Mouse (Mus musculus) stomach, embryonic 15.5 days (tissue): Measurements from ENCODE around the gene Tyk2. TPM values are rescaled to one million over a fixed set of nuclear protein-coding genes. Genes with fewer than 3 reads are reported as not detected.

Experiments
- ATAC-seq: fragments of 200-750 bp; cut with Nextera tagmentation; 2 replicates; pipeline ENCODE4 v1.8.0; 2017; ENCODE audit warnings: low read depth, moderate number of reproducible peaks, moderate TSS enrichment; ENCODE audit not compliant: insufficient read depth, low FRiP score
- H3K27ac ChIP-seq: fragments of 300-500 bp; sonication (generic); 2 replicates; pipeline ENCODE4 v1.5.1; 2015; ENCODE audit warnings: mild to moderate bottlenecking, inconsistent platforms
- H3K27me3 ChIP-seq: fragments of 300-500 bp; sonication (generic); replicated peaks from 2 replicates; pipeline ENCODE4 v1.6.1; 2015; ENCODE audit warnings: inconsistent platforms
- H3K36me3 ChIP-seq: fragments of 300-500 bp; sonication (generic); 2 replicates; pipeline ENCODE4 v1.6.1; 2015; ENCODE audit warnings: inconsistent platforms
- H3K4me1 ChIP-seq: fragments of 300-500 bp; sonication (generic); 2 replicates; pipeline ENCODE4 v1.6.1; 2015; ENCODE audit warnings: inconsistent platforms
- H3K4me2 ChIP-seq: fragments of 300-500 bp; sonication (generic); 2 replicates; pipeline ENCODE4 v1.6.1; 2015; ENCODE audit warnings: mild to moderate bottlenecking, inconsistent platforms
- H3K4me3 ChIP-seq: fragments of 300-500 bp; sonication (generic); replicated peaks from 2 replicates; pipeline ENCODE4 v1.5.1; 2015; ENCODE audit warnings: inconsistent platforms
- H3K9ac ChIP-seq: fragments of 300-500 bp; sonication (generic); 2 replicates; pipeline ENCODE4 v1.6.1; 2015; ENCODE audit warnings: inconsistent platforms
- H3K9me3 ChIP-seq: fragments of 300-500 bp; sonication (generic); 2 replicates; pipeline ENCODE4 v1.6.1; 2016; ENCODE audit warnings: inconsistent platforms
- WGBS: fragments of 180-500 bp; shearing (Covaris S2); methylation state at CpG from one replicate; pipeline ENCODE4 v1.1.7; 2015; 5-methylcytosine and 5-hydroxymethylcytosine counted together
- polyA plus RNA-seq: library from polyadenylated mRNA; unstranded; fragments of >200 nt; fragmentation: Nextera tagmentation; extraction: Ambion mirVana; gene quantifications from 2 replicates; pipeline ENCODE4 v1.2.1, GENCODE M21; 2015

The Tyk2 gene
- polyA plus RNA-seq, result 13.6 and 15.8 TPM in 2 replicates

GRCm38 (mm10) chr9:21131059-21131956, at the start of gene Tyk2:
TSS of gene Tyk2 (minus strand) at chr9:21131243.
- peak within 1 kb of the TSS; percentile 70 for H3K4me3 ChIP-seq
- no peaks in the 10 kb centered on the region for H3K27me3 ChIP-seq
- 5% methylated on average over 37 of the region's 37 CpGs for WGBS
- peaks cover 3% of the 10 kb centered on the region; the same call in 1 of the 2 replicates for H3K4me1 ChIP-seq
- peak within 1 kb of the TSS; percentile 52 for H3K27ac ChIP-seq
- peak within 1 kb of the TSS; percentile 63; the same call in 1 of the 2 replicates for H3K9ac ChIP-seq
- peak within 1 kb of the TSS; percentile 65 for H3K4me2 ChIP-seq
- H3K9me3 ChIP-seq, result no peaks in the 10 kb centered on the region
- 0 out of 2 replicates have a peak, but pooled peaks cover 9% of the 10 kb centered on the region for H3K36me3 ChIP-seq
- ATAC-seq, result peak; percentile 97

GRCm38 (mm10) chr9:21180841-21181240, 49.8 kb upstream of the Tyk2 start:
- H3K27ac ChIP-seq, result no peak overlapping the region
- H3K4me2 ChIP-seq, result no peak overlapping the region
- H3K4me3 ChIP-seq, result no peak overlapping the region
- no peak for ATAC-seq
- no peak overlapping the region for H3K9ac ChIP-seq
- no peaks in the 10 kb centered on the region for H3K36me3 ChIP-seq
- H3K9me3 ChIP-seq, result no peaks in the 10 kb centered on the region
- no peaks in the 10 kb centered on the region for H3K27me3 ChIP-seq
- peaks cover 27% of the 10 kb centered on the region for H3K4me1 ChIP-seq
- 71% methylated on average over 1 of the region's 1 CpGs for WGBS

- WGBS, result 58% methylated on average over 4 of the region's 4 CpGs
- Histone ChIP-seq H3K27me3 (no peaks in the 10 kb centered on the region), H3K27ac (no peak overlapping the region), H3K9me3 (no peaks in the 10 kb centered on the region), H3K4me1 (peaks cover 27% of the 10 kb centered on the region), H3K9ac (no peak overlapping the region), H3K4me2 (no peak overlapping the region), H3K4me3 (no peak overlapping the region), H3K36me3 (no peaks in the 10 kb centered on the region)
- ATAC-seq, result no peak
Observed at GRCm38 (mm10) chr9:21180402-21180801, 49.4 kb upstream of the Tyk2 start.

GRCm38 (mm10) chr9:21172364-21172763, 41.3 kb upstream of the Tyk2 start:
- Histone ChIP-seq H3K4me2 (no peak overlapping the region), H3K36me3 (no peaks in the 10 kb centered on the region), H3K9ac (no peak overlapping the region), H3K27ac (no peak overlapping the region), H3K27me3 (0 out of 2 replicates have a peak, but pooled peaks cover under 1% of the 10 kb centered on the region), H3K4me3 (no peak overlapping the region), H3K9me3 (no peaks in the 10 kb centered on the region), H3K4me1 (peaks cover 14% of the 10 kb centered on the region)
- WGBS, result 61% methylated on average over 6 of the region's 6 CpGs
- ATAC-seq, result no peak

- Histone ChIP-seq H3K9me3 (no peaks in the 10 kb centered on the region), H3K4me3 (no peak overlapping the region), H3K4me1 (peaks cover 32% of the 10 kb centered on the region), H3K27me3 (peaks cover 33% of the 10 kb centered on the region), H3K36me3 (no peaks in the 10 kb centered on the region), H3K4me2 (no peak overlapping the region), H3K27ac (no peak overlapping the region), H3K9ac (no peak overlapping the region)
- ATAC-seq, result no peak
- WGBS, result 48% methylated on average over 1 of the region's 1 CpGs
Observed at GRCm38 (mm10) chr9:21169157-21169556, 38.1 kb upstream of the Tyk2 start.

- no peaks in the 10 kb centered on the region for H3K36me3 ChIP-seq
- no peaks in the 10 kb centered on the region for H3K9me3 ChIP-seq
- H3K27me3 ChIP-seq, result peaks cover 40% of the 10 kb centered on the region
- peak overlapping the region; percentile 44 for H3K4me2 ChIP-seq
- 0 out of 2 replicates have a peak overlapping the region, but pooled peaks have one; percentile 12 for H3K9ac ChIP-seq
- H3K4me3 ChIP-seq, result peak overlapping the region; percentile 20
- peaks cover 34% of the 10 kb centered on the region for H3K4me1 ChIP-seq
- ATAC-seq, result peak; percentile 64
- WGBS, result 12% methylated on average over 30 of the region's 30 CpGs
- peak overlapping the region; percentile 81 for H3K27ac ChIP-seq
Observed at GRCm38 (mm10) chr9:21168161-21169123, 37.4 kb upstream of the Tyk2 start.

GRCm38 (mm10) chr9:21167140-21168097, 36.4 kb upstream of the Tyk2 start:
- no peaks in the 10 kb centered on the region for H3K36me3 ChIP-seq
- peak overlapping the region; percentile 95 for H3K4me2 ChIP-seq
- H3K9me3 ChIP-seq, result no peaks in the 10 kb centered on the region
- no peak for ATAC-seq
- H3K27ac ChIP-seq, result peak overlapping the region; percentile 81
- WGBS, result 60% methylated on average over 10 of the region's 10 CpGs
- H3K4me1 ChIP-seq, result peaks cover 34% of the 10 kb centered on the region
- H3K27me3 ChIP-seq, result peaks cover 47% of the 10 kb centered on the region
- H3K4me3 ChIP-seq, result peak overlapping the region; percentile 20
- no peak overlapping the region for H3K9ac ChIP-seq

GRCm38 (mm10) chr9:21166516-21166915, 35.5 kb upstream of the Tyk2 start:
- Histone ChIP-seq H3K27ac (no peak overlapping the region), H3K9me3 (no peaks in the 10 kb centered on the region), H3K36me3 (no peaks in the 10 kb centered on the region), H3K4me3 (peak overlapping the region; percentile 48), H3K27me3 (peaks cover 56% of the 10 kb centered on the region), H3K4me1 (peaks cover 38% of the 10 kb centered on the region), H3K9ac (no peak overlapping the region), H3K4me2 (peak overlapping the region; percentile 95)
- 33% methylated on average over 3 of the region's 3 CpGs for WGBS
- no peak for ATAC-seq

GRCm38 (mm10) chr9:21165952-21166451, 35.0 kb upstream of the Tyk2 start:
- Histone ChIP-seq H3K9ac (no peak overlapping the region; the same call in 1 of the 2 replicates), H3K27ac (no peak overlapping the region), H3K27me3 (peaks cover 57% of the 10 kb centered on the region), H3K36me3 (no peaks in the 10 kb centered on the region), H3K4me3 (peak overlapping the region; percentile 48), H3K4me2 (peak overlapping the region; percentile 95), H3K4me1 (peaks cover 40% of the 10 kb centered on the region), H3K9me3 (no peaks in the 10 kb centered on the region)
- no peak for ATAC-seq
- under 1% methylated on average over 47 of the region's 47 CpGs for WGBS

- Histone ChIP-seq H3K27ac (no peak within 1 kb of the TSS), H3K4me2 (peak within 1 kb of the TSS; percentile 95), H3K9me3 (no peaks in the 10 kb centered on the region), H3K27me3 (peaks cover 57% of the 10 kb centered on the region), H3K36me3 (no peaks in the 10 kb centered on the region), H3K4me3 (peak within 1 kb of the TSS; percentile 48), H3K4me1 (peaks cover 40% of the 10 kb centered on the region), H3K9ac (no peak within 1 kb of the TSS; the same call in 1 of the 2 replicates)
- under 1% methylated on average over 62 of the region's 86 CpGs for WGBS
- ATAC-seq, result no peak
Observed at GRCm38 (mm10) chr9:21165041-21165951, 34.3 kb upstream of the Tyk2 start, which contains the start of gene Pde4a. TSS of gene Pde4a (plus strand) at chr9:21165714.
